9 mouse cellular contexts compared by ENCODE assay signal in genomic region chrX:48683451-48683850, GRCm38 (mm10). TPM values are rescaled to one million over a fixed set of nuclear protein-coding genes. Genes with fewer than 3 reads are reported as not detected.
A peak's percentile ranks its signal among the peaks of the same experiment; 100 is the strongest.
DNase-seq lines count a peak whose midpoint lies in the region; ATAC-seq lines count a peak whose summit lies in the region.
"Had no signal": no experiment of that assay in that cellular context is flagged by ENCODE, and none has a peak within 500 bp of the region (broad histone marks: within the 10 kb centered on the region; RNA-seq: fewer than 3 reads in every experiment).

No protein-coding gene starts in this region.

- no peak overlapping the region for H3K9ac ChIP-seq in kidney, embryonic 15.5 days
- H3K9ac ChIP-seq: liver, embryonic 13.5 days had no signal

- no peaks in the 10 kb centered on the region for H3K36me3 ChIP-seq in kidney, embryonic 15.5 days
- H3K36me3 ChIP-seq: liver, embryonic 13.5 days had no signal

- DNase-seq in kidney, adult 11 months: peak; percentile 15
- peak; percentile 54 for DNase-seq in adrenal gland, postnatal 10 days
- peak; percentile 39 for DNase-seq in forelimb bud, embryonic 11.5 days (ENCODE audit: low read depth, low spot score)
- DNase-seq in left cerebral cortex, postnatal 25 days (ENCODE audit: low spot score in 2 of 2): peak; percentile 6 to 56
- peak; percentile 71 for DNase-seq in retina, embryonic 14.5 days (ENCODE audit: low spot score)
- DNase-seq: liver, embryonic 13.5 days had no signal

- intact Hi-C loops in left cerebral cortex, postnatal 25 days (cut with DNase I): loop anchor here (10.0 kb wide), 1 partner anchor 621 kb away; no protein-coding TSS in a partner anchor

- 14% methylated on average over 3 of the region's 3 CpGs for WGBS in kidney, embryonic 15.5 days

- H3K27me3 ChIP-seq in kidney, embryonic 15.5 days: no peaks in the 10 kb centered on the region
- H3K27me3 ChIP-seq: liver, embryonic 13.5 days had no signal

- no peak overlapping the region for H3K27ac ChIP-seq in kidney, embryonic 15.5 days
- H3K27ac ChIP-seq: liver, embryonic 13.5 days had no signal

- no peak overlapping the region for H3K4me2 ChIP-seq in kidney, embryonic 15.5 days
- H3K4me2 ChIP-seq: liver, embryonic 13.5 days had no signal

- no peaks in the 10 kb centered on the region for H3K4me1 ChIP-seq in kidney, embryonic 15.5 days
- H3K4me1 ChIP-seq: liver, embryonic 13.5 days had no signal

- no peak for ATAC-seq in kidney, embryonic 15.5 days (replicated peaks; ENCODE audit: low FRiP score)
- ATAC-seq in CD4-positive, CD25-positive, alpha-beta regulatory T cell, adult 4 months: peak; percentile 76
- ATAC-seq in activated CD4-positive, CD25-positive, alpha-beta regulatory T cell, adult 4 months: no peak

- no peaks in the 10 kb centered on the region for H3K9me3 ChIP-seq in kidney, embryonic 15.5 days (replicated peaks)
- H3K9me3 ChIP-seq: liver, embryonic 13.5 days had no signal

- H3K4me3 ChIP-seq in kidney, embryonic 15.5 days (replicated peaks): no peak overlapping the region
- H3K4me3 ChIP-seq: liver, embryonic 13.5 days had no signal

RNA-seq across cellular contexts. Expression of gene Gpr119, which starts 9.2 kb away (rescaled TPM):
- polyA plus RNA-seq in kidney, embryonic 15.5 days (2015; fragmentation: Nextera tagmentation; extraction: Ambion mirVana): 0.06 TPM in 1 of 2 replicates, not detected in the other
- polyA plus RNA-seq in CD4-positive, CD25-positive, alpha-beta regulatory T cell, adult 4 months (2017; shearing (Covaris generic)): not detected
- total RNA-seq in adrenal gland, postnatal 10 days (2021): not detected
- not detected for total RNA-seq in left cerebral cortex, postnatal 25 days (2021)
- not detected for polyA plus RNA-seq in activated CD4-positive, CD25-positive, alpha-beta regulatory T cell, adult 4 months (2017; shearing (Covaris generic))
- polyA plus RNA-seq: liver, embryonic 13.5 days had no signal

RNA-seq across cellular contexts. Expression of gene Rbmx2, which starts 11.4 kb away (rescaled TPM):
- polyA plus RNA-seq in kidney, embryonic 15.5 days (2015; fragmentation: Nextera tagmentation; extraction: Ambion mirVana): 22.7 and 28.1 TPM in 2 replicates
- polyA plus RNA-seq in CD4-positive, CD25-positive, alpha-beta regulatory T cell, adult 4 months (2017; shearing (Covaris generic)): 10 to 100 TPM in 1 of 2 experiments, 1 to 10 TPM in 1; 5.3 to 20.4 TPM
- total RNA-seq in adrenal gland, postnatal 10 days (2021): 1 to 10 TPM; 4.2 to 4.5 TPM
- total RNA-seq in left cerebral cortex, postnatal 25 days (2021): 1 to 10 TPM; 4.2 to 4.4 TPM
- polyA plus RNA-seq in activated CD4-positive, CD25-positive, alpha-beta regulatory T cell, adult 4 months (2017; shearing (Covaris generic)): 10 to 100 TPM in 1 of 2 experiments, 1 to 10 TPM in 1; 8.2 to 19.8 TPM

Comparison
In these comparisons a context has a peak if more than half of its experiments do, and no peak if none do; other contexts are left out.
1. DNase-seq: peak in every context shown above with its lines; median percentile 71 in retina, embryonic 14.5 days; 54 in adrenal gland, postnatal 10 days; 39 in forelimb bud, embryonic 11.5 days; 31 in left cerebral cortex, postnatal 25 days; 15 in kidney, adult 11 months.